Comparison of ENCODE assay signal across 29 mouse cellular contexts in genomic region chr1:104793488-104793887, GRCm38 (mm10). TPM values are rescaled to one million over a fixed set of nuclear protein-coding genes. Genes with fewer than 3 reads are reported as not detected.
"Had no signal": no experiment of that assay in that cellular context is flagged by ENCODE, and none has a peak within 500 bp of the region (broad histone marks: within the 10 kb centered on the region; RNA-seq: fewer than 3 reads in every experiment).

No protein-coding gene starts in this region.

- H3K9me3 ChIP-seq: heart, embryonic 13.5 days; heart, embryonic 15.5 days; hindbrain, embryonic 13.5 days; hindbrain, embryonic 15.5 days; kidney, embryonic 15.5 days; limb, embryonic 13.5 days; limb, embryonic 15.5 days; liver, embryonic 12.5 days had no signal

- ATAC-seq: hindbrain, postnatal 0 days; intestine, embryonic 16.5 days; liver, embryonic 12.5 days had no signal

- DNase-seq: gastrocnemius, postnatal 14 days; gastrocnemius, postnatal 36 days; heart, adult 11 months; heart, adult 2 months; heart, postnatal 14 days; heart, postnatal 36 days; kidney, adult 11 months; kidney, adult 2 months; kidney, adult 9 months; kidney, postnatal 14 days; kidney, postnatal 36 days; layer of hippocampus, adult 9-11 months; layer of hippocampus, postnatal 36 days; left cerebral cortex, postnatal 4 days had no signal

- H3K36me3 ChIP-seq: heart, embryonic 13.5 days; heart, embryonic 15.5 days; hindbrain, embryonic 13.5 days; hindbrain, embryonic 15.5 days; kidney, embryonic 15.5 days; limb, embryonic 13.5 days; limb, embryonic 15.5 days; liver, embryonic 12.5 days had no signal

- H3K4me1 ChIP-seq: hindbrain, embryonic 13.5 days; hindbrain, embryonic 15.5 days; kidney, embryonic 15.5 days; limb, embryonic 13.5 days; limb, embryonic 15.5 days; liver, embryonic 12.5 days had no signal

- H3K9ac ChIP-seq: heart, embryonic 13.5 days; heart, embryonic 15.5 days; hindbrain, embryonic 13.5 days; hindbrain, embryonic 15.5 days; kidney, embryonic 15.5 days; limb, embryonic 13.5 days; limb, embryonic 15.5 days; liver, embryonic 12.5 days; liver, embryonic 14.5 days had no signal

- H3K4me3 ChIP-seq: heart, adult 2 months; heart, embryonic 13.5 days; heart, embryonic 15.5 days; hindbrain, embryonic 13.5 days; hindbrain, embryonic 15.5 days; kidney, embryonic 15.5 days; limb, embryonic 13.5 days; limb, embryonic 15.5 days; liver, embryonic 12.5 days had no signal

- H3K4me2 ChIP-seq: heart, embryonic 11.5 days; heart, embryonic 13.5 days; heart, embryonic 15.5 days; hindbrain, embryonic 13.5 days; hindbrain, embryonic 15.5 days; kidney, embryonic 15.5 days; limb, embryonic 13.5 days; limb, embryonic 15.5 days; liver, embryonic 12.5 days had no signal

- H3K27ac ChIP-seq: heart, adult 2 months; heart, embryonic 13.5 days; heart, embryonic 15.5 days; hindbrain, embryonic 13.5 days; hindbrain, embryonic 15.5 days; hindbrain, postnatal 0 days; kidney, embryonic 15.5 days; kidney, postnatal 0 days; limb, embryonic 13.5 days; limb, embryonic 15.5 days; liver, embryonic 12.5 days; liver, embryonic 14.5 days had no signal

- H3K27me3 ChIP-seq: heart, embryonic 13.5 days; heart, embryonic 15.5 days; hindbrain, embryonic 13.5 days; hindbrain, embryonic 15.5 days; kidney, embryonic 15.5 days; limb, embryonic 13.5 days; limb, embryonic 15.5 days; liver, embryonic 12.5 days had no signal

RNA-seq across cellular contexts. Expression of gene Cdh20, which starts 25.2 kb away (rescaled TPM):
- polyA plus RNA-seq: gonadal fat pad, adult 2 months; liver, adult 2 months; liver, embryonic 12.5 days had no signal
